Mouse (Mus musculus): ENCODE data around the gene Smim7. TPM values are rescaled to one million over a fixed set of nuclear protein-coding genes. Genes with fewer than 3 reads are reported as not detected.

Gene Smim7
- polyA plus RNA-seq, 1 experiment from 2014 or later = 121 TPM

DNA sequence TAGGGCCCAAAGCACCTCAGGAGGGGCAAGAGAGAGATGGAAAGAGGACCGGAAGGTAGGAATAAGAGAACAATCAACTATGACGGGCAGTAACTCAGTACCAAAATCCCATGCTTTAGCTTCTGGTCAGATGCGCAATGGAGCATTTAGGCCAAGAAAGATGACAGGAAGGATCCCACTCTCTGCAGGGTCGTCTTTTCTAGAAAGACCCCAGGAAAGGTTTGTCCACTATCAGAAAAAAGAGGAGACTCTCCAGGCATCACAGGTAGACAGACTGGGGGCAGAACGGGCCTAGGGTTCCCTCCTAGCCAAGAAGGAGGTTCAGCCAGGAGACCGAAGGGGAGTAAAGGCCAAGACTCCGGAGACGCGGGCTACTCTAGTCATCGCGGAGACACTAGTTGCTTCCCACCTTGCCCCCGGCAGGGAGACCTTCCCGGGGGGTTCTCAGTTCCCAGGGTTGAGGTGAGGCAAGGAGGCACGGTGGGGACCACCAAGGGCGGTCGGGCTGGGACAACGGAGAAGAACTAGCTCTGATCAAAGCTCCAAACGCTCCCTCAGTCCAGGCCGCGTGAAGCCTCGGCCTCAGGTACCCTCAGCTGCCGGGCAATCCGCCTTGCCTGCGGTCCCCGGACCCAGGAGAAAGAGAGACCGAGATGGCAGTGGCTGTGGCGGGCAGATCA is 23.6 kb downstream of the Smim7 start:
- 1% methylated on average over 27 of the region's 27 CpGs for WGBS
- Histone ChIP-seq H3K9me3 (replicated peaks) (no peaks in the 10 kb centered on the region), H3K27me3 (no peaks in the 10 kb centered on the region), H3K4me2 (replicated peaks) (peak overlapping the region; percentile 84), H3K36me3 (0 out of 2 replicates have a peak, but pooled peaks cover 13% of the 10 kb centered on the region), H3K4me3 (replicated peaks) (peak overlapping the region; percentile 96), H3K27ac (replicated peaks) (peak overlapping the region; percentile 97), H3K9ac (peak overlapping the region; percentile 99), H3K4me1 (peaks cover 19% of the 10 kb centered on the region)
- ATAC-seq (ENCODE audit: insufficient number of reproducible peaks, low FRiP score, low TSS enrichment, low read depth) = no peak

GRCm38 (mm10) chr8:72539234-72539633 is 31.7 kb downstream of the Smim7 start:
- no peak overlapping the region for H3K4me2 ChIP-seq (replicated peaks)
- H3K9ac ChIP-seq = no peak overlapping the region
- H3K36me3 ChIP-seq = 0 out of 2 replicates have a peak, but pooled peaks cover 11% of the 10 kb centered on the region

GRCm38 (mm10) chr8:72534888-72535287 is 36.0 kb downstream of the Smim7 start:
- 93% methylated on average over 3 of the region's 3 CpGs for WGBS
- H3K4me3 ChIP-seq (replicated peaks) = no peak overlapping the region
- ATAC-seq (ENCODE audit: insufficient number of reproducible peaks, low FRiP score, low TSS enrichment, low read depth) = no peak

More at GRCm38 (mm10) chr8:72539234-72539633, 31.7 kb downstream of the Smim7 start:
- Histone ChIP-seq H3K4me3 (replicated peaks) (no peak overlapping the region), H3K9me3 (replicated peaks) (no peaks in the 10 kb centered on the region), H3K4me1 (no peaks in the 10 kb centered on the region), H3K27me3 (no peaks in the 10 kb centered on the region), H3K27ac (replicated peaks) (no peak overlapping the region)
- ATAC-seq (ENCODE audit: insufficient number of reproducible peaks, low FRiP score, low TSS enrichment, low read depth) = no peak

GRCm38 (mm10) chr8:72532103-72532502 is 38.8 kb downstream of the Smim7 start:
- H3K4me3 ChIP-seq (replicated peaks) = no peak overlapping the region
- 100% methylated on average over 1 of the region's 1 CpGs for WGBS
- H3K4me1 ChIP-seq = no peaks in the 10 kb centered on the region
- H3K36me3 ChIP-seq = no peaks in the 10 kb centered on the region
- H3K9ac ChIP-seq = no peak overlapping the region
- H3K27ac ChIP-seq (replicated peaks) = no peak overlapping the region
- no peaks in the 10 kb centered on the region for H3K27me3 ChIP-seq
- no peaks in the 10 kb centered on the region for H3K9me3 ChIP-seq (replicated peaks)
- H3K4me2 ChIP-seq (replicated peaks) = no peak overlapping the region
- no peak for ATAC-seq (ENCODE audit: insufficient number of reproducible peaks, low FRiP score, low TSS enrichment, low read depth)

More at GRCm38 (mm10) chr8:72534888-72535287, 36.0 kb downstream of the Smim7 start:
- no peak overlapping the region for H3K27ac ChIP-seq (replicated peaks)
- no peaks in the 10 kb centered on the region for H3K4me1 ChIP-seq
- no peaks in the 10 kb centered on the region for H3K36me3 ChIP-seq
- no peak overlapping the region for H3K4me2 ChIP-seq (replicated peaks)
- H3K27me3 ChIP-seq = no peaks in the 10 kb centered on the region
- no peak overlapping the region for H3K9ac ChIP-seq
- H3K9me3 ChIP-seq (replicated peaks) = no peaks in the 10 kb centered on the region

- Histone ChIP-seq H3K27me3 (no peaks in the 10 kb centered on the region), H3K4me1 (no peaks in the 10 kb centered on the region), H3K9me3 (replicated peaks) (no peaks in the 10 kb centered on the region), H3K27ac (replicated peaks) (no peak overlapping the region), H3K4me3 (replicated peaks) (no peak overlapping the region), H3K36me3 (0 out of 2 replicates have a peak, but pooled peaks cover 6% of the 10 kb centered on the region), H3K4me2 (replicated peaks) (no peak overlapping the region), H3K9ac (no peak overlapping the region)
- ATAC-seq (ENCODE audit: insufficient number of reproducible peaks, low FRiP score, low TSS enrichment, low read depth) = no peak
Measured at GRCm38 (mm10) chr8:72521888-72522287, 49.0 kb downstream of the Smim7 start.

DNA sequence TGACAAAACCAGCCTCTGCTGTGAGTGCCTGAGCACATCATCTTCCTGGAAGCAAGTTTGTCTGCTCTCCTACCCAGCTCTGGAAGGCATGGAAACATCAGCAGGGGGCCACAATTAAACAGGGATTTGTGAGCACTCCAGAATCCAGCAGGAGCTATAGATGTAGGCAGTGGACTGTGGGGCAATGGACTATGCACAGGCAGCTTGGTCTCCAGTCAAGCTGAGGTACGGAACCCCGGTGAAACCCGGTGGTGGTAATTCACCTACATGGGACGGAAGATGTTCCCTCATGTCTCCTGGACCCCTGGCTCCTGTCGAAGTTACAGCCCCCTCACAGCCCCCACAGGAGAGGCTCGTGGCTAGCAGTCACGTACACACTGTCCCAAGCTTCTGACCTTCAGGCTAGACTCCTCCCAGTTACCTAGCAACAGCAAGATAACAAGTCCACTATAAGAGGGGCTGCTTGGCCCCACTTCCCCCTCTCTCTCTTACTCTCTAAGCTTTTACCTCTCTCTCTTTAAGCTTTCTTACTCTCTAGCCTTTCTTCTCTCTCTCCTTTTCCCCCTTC is 53.4 kb downstream of the Smim7 start:
- H3K27ac ChIP-seq (replicated peaks) = no peak overlapping the region
- no peak for ATAC-seq (ENCODE audit: insufficient number of reproducible peaks, low FRiP score, low TSS enrichment, low read depth)
- no peak overlapping the region for H3K9ac ChIP-seq
- H3K9me3 ChIP-seq (replicated peaks) = no peaks in the 10 kb centered on the region
- H3K4me2 ChIP-seq (replicated peaks) = no peak overlapping the region
- H3K4me3 ChIP-seq (replicated peaks) = no peak overlapping the region
- H3K36me3 ChIP-seq = no peaks in the 10 kb centered on the region; the same call in 1 of the 2 replicates
- no peaks in the 10 kb centered on the region for H3K27me3 ChIP-seq
- H3K4me1 ChIP-seq = no peaks in the 10 kb centered on the region
- WGBS = 82% methylated on average over 7 of the region's 7 CpGs

Small RNAs within 50 kb of the gene (microRNA-seq; reads per million reads assigned to microRNA genes)
- gene Gm28019 (ENCODE audit: borderline number of aligned reads) = not detected

Other genes starting within 250 kb of the Smim7 start
- 54.2 and 56.6 TPM in 2 replicates for gene Eps15l1, start 149.6 kb downstream of the Smim7 start, polyA plus RNA-seq (2015; fragmentation: Nextera tagmentation; extraction: Ambion mirVana)
- gene Calr3, start 127.2 kb downstream of the Smim7 start, polyA plus RNA-seq (2015; fragmentation: Nextera tagmentation; extraction: Ambion mirVana) = 1.0 and 1.2 TPM in 2 replicates
- gene 1700030K09Rik, start 127.2 kb downstream of the Smim7 start, polyA plus RNA-seq (2015; fragmentation: Nextera tagmentation; extraction: Ambion mirVana) = 15.7 and 17.0 TPM in 2 replicates
- gene Cherp, start 95.9 kb downstream of the Smim7 start, polyA plus RNA-seq (2015; fragmentation: Nextera tagmentation; extraction: Ambion mirVana) = 56.3 and 68.6 TPM in 2 replicates
- gene Slc35e1, start 78.5 kb downstream of the Smim7 start, polyA plus RNA-seq (2015; fragmentation: Nextera tagmentation; extraction: Ambion mirVana) = 21.3 and 24.8 TPM in 2 replicates
- gene Med26, start 22.8 kb downstream of the Smim7 start, polyA plus RNA-seq (2015; fragmentation: Nextera tagmentation; extraction: Ambion mirVana) = 18.4 and 20.4 TPM in 2 replicates
- gene Tmem38a, start 967 bp upstream of the Smim7 start, polyA plus RNA-seq (2015; fragmentation: Nextera tagmentation; extraction: Ambion mirVana) = 35.2 and 37.2 TPM in 2 replicates
- gene Nwd1, start 75.6 kb upstream of the Smim7 start, polyA plus RNA-seq (2015; fragmentation: Nextera tagmentation; extraction: Ambion mirVana) = 0.27 and 0.28 TPM in 2 replicates
- gene Sin3b, start 152.2 kb upstream of the Smim7 start, polyA plus RNA-seq (2015; fragmentation: Nextera tagmentation; extraction: Ambion mirVana) = 172 and 176 TPM in 2 replicates
- gene F2rl3, start 190.8 kb upstream of the Smim7 start, polyA plus RNA-seq (2015; fragmentation: Nextera tagmentation; extraction: Ambion mirVana) = 1.3 and 1.6 TPM in 2 replicates